Mouse (Mus musculus) lung, postnatal 10 days (tissue): Measurements from ENCODE around the gene Srd5a1.
"Not testable (repeated sequence)": the region's sequence is repeated elsewhere in the genome, so short reads cannot be mapped to it uniquely, and the experiment has no call there.

ENCODE experiments used
- DNase-seq: peaks from one replicate; pipeline ENCODE4 v3.0.0; 2021

The Srd5a1 gene

DNA sequence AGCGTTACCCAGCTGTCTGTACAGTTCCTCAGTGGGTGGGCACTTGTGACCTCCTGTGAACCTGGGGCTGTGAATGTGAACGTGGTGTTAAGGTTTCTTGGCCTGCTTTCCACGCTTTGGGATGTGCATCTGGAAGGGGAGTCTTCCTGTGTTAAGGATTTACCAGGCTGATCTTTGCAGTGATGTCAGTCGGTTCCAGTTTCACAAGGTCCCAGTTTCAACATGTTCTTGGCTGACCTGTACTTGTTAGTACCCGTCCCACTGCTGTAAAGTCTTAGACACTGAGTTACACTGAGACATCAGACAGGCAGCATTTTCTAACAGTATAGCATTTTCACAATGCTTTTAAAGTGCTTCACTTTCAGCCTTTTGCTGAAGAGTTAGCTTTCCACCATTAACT is 12.6 kb upstream of the Srd5a1 start:
- DNase-seq = peak; percentile 27

DNA sequence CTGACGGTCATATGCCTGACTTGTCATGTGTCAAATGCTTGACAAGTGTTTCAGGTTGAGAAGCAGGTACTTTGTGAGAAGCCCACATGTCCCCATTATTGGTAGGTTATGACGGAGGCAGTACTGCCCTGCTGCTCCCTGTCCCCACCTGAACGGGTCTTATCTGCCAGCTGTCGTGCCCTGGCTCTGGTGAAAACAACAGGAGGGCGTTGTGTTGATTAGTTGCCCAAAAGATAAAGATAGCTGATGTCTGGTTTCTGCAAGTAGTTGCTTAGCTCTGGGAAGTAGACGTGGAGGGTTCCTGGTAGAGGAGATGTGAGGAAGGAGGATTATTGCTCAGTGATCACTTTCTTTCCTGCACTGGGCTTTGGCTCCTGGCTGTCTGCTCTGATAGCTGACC is 5.5 kb upstream of the Srd5a1 start:
- no peak for DNase-seq

DNA sequence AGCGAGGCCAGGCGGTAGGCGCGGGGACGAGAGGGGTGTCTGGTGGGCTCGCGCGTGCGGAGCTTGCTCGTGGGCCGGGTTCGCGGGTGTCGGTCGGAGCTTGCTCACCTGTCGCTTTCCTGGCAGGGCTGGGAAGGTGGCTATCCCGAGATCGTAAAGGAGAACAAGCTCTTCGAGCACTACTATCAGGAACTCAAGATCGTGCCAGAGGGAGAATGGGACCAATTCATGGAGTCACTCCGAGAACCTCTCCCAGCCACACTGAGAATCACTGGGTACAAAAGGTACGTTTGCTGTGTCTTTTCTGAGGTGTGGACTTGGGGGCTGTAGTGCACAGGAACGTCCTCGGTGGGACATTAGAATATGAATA is 918 bp upstream of the Srd5a1 start:
- DNase-seq = no peak

DNA sequence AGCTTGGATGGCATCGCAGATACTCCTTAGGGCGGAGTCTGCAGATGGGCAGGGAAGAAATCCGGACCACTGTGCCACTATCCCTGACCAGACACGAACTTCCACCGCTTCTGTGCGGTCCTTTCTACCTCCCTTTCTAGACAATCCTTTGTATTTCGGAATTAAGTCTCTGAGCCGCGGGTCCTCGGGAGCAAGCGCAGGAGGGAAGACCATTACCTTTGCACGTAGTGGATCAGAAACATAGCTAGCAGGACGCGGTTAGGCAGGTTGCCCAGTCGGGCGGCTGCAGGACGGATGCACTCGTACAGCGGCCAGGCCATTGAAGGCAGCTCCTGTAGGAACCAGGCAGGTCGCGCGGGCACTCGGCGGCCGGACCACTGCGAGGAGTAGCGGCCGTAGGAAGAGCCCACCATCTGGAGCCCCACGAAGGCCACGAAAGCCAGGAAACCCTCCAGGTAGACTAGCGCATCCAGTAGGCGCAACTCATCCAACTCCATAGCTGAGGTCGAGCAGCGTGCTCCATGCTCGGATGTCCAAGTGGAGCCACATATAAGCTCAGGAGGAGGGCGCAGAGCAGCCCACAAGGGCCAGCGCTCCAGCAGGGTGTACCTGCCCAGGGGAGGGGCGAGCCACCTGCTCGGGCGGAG is 368 bp downstream of the Srd5a1 start:
- DNase-seq = peak; percentile 41

DNA sequence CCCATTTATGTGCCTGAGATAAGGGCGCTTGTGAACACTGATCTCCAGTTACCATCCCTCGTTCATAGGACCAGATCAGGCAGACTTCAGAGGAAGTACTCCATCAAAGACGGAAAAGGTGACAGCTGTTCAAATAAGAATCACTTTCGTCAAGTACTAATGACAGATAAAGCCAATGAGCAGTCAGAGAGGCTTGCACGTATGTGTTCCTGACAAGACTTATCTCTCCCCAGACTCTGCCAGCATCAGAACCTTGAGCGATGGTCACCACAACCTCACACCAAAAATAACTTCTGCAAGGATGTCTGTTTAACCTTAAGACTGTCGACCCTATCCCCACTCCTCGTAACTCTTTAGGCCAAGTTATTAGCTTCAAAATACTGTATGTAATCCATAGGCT is 2.5 kb downstream of the Srd5a1 start:
- DNase-seq = no peak

DNA sequence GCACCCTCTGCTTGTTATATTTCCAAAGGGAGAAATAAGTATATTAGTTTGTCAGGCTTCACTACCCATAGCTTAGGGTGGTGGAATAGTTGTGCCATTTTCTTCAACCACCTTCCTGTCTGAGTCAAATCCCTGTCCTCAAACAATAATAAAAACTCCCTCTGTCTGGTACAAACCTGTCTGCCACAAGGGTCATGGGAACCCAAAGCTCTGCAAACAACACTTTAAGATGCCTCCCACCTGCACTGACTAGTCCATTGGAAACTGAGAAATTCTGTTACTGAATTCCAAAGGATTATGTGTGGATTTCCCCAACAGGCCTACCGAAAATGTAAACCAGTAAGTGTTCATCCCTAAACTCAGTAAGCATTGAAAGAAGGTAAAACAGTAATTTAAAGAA is 6.6 kb downstream of the Srd5a1 start:
- DNase-seq = no peak

DNA sequence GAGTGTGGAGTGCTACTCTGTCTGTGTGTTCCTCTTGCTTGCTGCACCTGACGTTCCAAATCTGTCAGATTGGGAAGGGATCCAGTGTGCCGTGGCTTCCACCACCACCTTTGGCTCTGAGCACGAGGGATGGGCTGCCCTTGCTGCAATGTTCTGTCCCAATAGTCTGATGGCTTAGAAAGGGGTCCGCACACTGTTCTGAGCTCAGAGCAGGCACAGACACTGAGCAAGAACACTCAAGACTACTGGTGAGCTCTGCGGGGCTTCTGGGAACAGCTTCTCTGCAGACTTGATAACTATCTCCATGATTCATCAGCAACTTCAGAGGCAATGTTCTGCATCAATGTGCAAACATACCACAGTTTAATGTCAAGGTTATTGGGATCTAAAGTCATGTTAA is 9.9 kb downstream of the Srd5a1 start:
- DNase-seq = no peak

DNA sequence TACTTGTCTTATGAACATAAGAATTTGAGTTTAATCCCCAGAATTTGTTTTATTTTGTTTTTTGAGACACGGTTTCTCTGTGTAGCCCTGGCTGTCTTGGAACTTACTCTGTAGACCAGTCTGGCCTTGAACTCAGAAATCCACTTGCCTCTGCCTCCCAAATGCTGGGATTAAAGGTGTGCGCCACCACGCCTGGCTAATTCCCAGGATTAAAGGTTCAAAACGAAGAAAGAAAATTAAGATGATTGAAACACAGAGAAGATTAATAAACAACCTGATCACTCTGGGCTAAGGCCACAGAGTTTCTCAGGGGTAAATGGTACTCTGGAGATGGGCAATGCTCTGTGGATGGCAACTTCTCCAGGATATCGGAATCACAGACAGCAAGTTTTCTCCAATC is 10.4 kb downstream of the Srd5a1 start:
- DNase-seq = not testable (repeated sequence)

DNA sequence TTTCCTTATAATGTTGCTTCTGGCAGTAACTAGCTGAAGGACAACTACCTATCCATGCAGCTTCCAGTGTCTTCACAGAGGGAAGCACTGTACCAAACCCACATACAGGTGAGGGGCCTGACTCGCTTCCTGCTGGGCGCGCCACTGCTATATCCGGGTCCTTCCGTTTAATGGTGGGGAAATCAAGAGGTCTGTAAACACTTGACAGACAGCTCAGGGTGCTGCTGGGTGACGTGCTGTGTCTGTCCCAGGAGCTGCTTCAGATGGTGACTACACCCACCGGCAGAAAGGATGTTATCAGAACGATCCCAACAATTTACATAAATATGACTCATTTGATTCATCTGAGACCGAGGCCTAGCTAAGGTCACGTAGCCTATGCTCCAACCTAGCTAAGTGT is 12.4 kb downstream of the Srd5a1 start:
- no peak for DNase-seq

DNA sequence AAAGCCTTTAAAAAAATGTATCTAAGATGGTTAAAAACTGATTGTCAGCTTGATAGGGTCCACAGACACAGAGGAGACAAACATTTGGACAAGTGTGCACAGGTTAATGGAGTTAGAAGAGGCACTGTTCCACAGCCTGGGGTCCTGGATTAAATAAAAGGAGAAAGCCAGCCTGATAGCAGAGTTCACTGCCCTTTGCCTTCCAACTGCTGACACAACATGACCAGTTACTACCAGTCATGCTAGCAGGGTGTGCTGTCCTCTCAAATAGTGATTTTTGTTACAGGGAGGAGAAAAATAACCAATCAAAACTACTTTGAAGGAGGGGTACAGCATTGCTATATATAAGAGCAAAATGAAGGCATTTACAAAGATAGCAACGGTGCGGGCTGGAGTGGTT is 14.7 kb downstream of the Srd5a1 start:
- no peak for DNase-seq

DNA sequence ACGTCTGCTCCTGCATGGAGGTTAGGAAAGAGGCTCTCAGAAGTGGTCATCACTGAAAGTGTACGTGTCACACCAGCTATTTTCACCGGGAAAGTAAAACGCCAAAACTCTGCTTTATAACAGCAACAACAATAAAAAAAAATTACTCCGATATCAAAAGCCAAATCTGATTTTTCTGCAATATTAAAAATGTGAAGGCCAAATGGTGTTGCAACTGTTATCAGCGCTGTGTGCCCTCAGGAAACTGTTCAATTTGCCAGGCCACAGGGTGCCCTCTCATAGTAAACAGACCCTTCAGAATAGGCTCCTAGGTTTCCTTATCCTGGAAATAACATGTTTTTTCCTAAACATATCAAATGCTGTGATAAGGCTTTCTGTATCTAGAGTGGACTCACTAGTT is 15.3 kb downstream of the Srd5a1 start:
- DNase-seq = no peak

DNA sequence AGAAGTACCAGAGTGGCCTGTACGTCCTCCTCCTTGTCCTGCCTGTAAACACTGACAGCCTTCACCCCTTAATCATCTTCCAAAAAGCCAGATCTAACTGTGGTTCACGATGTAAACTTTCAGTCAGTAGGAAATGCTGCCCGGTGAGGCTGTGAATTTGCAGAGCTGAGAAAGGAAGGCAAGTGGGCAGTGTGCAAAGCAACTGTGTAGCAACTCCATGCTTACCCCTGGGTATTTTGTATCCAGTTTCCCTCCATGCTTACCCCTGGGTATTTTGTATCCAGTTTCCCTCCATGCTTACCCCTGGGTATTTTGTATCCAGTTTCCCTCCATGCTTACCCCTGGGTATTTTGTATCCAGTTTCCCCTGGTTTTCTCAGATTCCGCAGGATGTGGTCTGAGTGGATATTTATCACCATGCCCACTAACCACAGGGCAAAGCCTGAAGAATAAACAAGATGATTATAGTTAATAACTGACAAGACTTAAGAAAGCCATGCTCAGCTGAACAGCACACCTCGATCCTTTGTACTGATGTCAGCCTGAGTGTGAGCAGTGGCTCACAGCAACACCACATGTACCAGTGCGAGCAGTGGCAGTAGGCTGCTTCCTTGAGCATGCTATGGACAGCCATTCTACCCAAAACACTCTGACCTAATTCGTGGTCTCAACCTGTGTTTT is 16.5 kb downstream of the Srd5a1 start:
- no peak for DNase-seq

DNA sequence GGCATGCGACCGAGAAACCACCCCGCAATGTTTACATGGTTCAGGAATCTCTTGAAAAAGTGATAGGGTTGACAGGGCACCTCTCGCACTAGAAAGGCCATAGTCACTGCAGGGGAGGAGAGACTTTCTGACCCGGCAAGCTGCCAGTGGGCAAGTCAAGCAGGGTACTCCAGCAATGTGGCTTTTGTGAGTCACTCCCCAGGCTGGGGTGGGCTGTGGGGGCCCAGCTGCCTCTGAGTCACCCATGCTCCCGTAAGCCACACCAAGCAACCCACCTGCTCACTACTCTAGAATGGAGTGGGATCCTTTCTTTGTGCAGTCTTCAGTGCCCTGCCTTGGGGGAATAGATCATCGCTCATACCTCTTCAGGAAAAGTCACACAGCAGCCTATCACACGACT is 17.8 kb downstream of the Srd5a1 start:
- no peak for DNase-seq

DNA sequence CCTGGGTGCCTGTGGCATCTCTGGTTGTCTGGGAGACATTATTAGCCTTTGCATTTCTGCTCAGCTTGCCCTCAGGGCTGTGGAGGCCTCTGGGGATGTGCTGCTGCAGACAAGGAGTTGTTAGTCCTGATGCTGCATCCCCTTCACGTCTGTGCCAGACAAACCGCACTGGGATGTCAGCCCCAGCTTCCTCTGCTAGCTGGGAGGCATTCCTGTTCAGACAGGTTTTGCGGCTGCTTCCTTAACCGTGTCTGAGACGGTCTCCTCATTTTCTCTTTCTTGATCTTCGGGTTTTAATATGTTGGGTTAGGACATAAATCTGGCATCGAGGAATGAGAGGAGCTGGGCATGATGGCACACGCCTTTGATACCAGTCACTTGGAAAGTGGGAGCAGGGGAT is 19.0 kb downstream of the Srd5a1 start:
- no peak for DNase-seq

DNA sequence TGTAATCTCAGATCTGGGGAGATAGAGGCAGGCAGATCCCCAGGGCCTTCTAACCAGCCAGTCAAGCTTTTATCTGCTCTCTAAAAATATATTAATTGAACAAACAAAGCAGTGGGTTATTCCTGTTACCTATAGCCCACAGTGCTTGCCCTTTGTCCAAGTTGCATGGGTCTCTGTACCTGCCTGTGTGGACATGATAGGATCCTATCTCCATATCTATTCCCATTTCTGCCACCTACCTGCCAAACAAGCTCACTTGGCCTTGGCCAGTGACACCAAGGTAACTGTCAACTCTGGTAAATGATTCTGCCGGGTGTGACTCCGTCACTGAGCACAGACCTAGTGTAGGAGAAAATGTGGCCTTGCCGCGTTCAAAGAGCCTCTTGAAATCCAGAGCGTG is 19.9 kb downstream of the Srd5a1 start:
- no peak for DNase-seq

DNA sequence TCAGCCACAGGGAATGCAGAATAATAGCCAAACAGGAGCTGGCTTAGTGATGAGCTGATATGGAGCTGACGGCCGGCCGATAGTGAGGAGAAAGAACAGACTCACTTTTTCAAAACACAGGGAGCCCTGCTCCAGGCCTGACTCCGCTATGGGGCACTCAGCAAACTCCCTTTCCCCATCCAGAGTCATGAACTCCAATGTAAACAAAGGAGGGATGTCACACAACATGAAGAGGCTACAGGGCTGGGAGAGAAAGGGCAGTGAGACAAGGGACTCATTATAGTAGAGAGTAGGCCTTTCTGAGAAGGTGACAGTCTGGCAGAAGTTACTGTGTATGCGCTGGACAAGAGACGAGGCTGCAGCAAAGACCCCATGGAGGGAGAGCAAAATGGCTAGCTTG is 23.0 kb downstream of the Srd5a1 start:
- DNase-seq = no peak

DNA sequence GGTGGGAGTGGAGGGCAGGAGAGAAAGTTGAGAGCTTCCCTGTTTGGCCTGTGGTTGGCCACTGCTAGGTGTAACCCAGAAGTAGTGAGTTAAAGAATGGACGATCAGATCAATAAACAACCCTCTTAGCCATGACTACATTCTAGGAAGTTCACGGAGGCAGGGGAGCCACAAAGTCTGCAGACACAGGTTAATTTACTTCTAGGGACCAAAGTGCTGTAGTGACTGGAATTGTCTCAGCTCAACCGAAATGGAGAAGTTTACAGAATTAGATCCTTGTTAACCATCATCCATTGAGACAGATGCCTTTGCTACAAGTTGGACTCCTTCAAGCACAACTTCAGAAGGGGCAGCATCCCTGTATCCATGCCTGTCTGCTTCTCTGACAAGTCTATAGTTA is 23.4 kb downstream of the Srd5a1 start:
- no peak for DNase-seq

DNA sequence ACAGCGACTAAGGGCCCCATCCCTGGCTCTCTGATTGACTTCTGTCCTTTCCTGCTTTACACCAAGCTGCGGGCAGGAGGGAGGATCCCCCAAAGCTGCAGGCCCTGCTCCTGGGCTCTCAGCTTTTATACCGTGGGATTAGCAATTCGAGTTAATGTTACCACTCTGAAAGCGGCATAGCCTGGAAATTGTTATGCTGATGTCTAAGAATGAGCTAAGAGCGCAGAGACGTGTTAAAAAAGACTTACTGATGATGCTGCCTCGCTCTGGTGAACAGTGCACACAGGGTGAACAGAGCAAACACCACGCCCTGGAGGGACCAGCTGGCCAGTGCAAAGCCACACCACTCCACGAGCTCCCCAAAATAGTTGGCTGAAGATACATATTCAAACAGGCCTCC is 24.9 kb downstream of the Srd5a1 start:
- no peak for DNase-seq

DNA sequence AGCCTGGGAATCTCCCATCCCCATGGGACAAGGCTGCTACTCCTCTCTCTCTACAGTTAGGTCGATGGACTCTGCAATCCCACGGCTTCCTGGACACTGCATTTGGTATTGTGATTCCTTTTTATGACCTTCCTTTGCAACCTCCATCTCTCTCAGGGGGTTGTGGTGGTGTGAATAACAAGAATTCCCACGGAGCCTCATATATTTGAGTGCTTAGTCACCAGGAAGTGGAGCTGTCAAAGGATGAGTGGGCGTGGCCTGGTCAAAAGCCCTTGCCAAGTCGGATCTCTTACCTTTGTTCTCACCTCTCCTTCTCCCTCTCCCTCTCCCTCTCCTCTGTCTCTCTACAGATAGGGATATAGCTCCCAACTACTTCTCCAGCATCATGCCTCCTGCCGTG is 25.4 kb downstream of the Srd5a1 start:
- no peak for DNase-seq

DNA sequence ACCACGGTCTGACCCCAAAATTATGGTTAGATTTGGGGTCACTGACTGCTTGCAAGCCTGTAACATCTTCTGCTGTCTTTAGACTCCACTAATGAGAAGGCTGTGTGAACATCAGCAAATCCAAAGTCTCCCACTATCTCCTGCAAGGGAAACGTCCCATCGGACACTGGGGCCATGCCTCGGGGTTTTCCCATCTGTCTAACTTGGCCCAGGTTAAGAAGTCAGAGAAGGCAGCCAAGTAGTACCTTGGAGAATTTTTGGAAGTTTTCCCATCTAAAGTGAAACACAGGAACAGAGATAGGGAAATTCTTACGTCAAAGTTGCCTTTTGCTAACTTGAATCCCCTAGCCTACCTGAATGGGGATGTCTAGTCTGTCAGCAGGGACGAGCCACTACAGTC is 27.7 kb downstream of the Srd5a1 start:
- no peak for DNase-seq

DNA sequence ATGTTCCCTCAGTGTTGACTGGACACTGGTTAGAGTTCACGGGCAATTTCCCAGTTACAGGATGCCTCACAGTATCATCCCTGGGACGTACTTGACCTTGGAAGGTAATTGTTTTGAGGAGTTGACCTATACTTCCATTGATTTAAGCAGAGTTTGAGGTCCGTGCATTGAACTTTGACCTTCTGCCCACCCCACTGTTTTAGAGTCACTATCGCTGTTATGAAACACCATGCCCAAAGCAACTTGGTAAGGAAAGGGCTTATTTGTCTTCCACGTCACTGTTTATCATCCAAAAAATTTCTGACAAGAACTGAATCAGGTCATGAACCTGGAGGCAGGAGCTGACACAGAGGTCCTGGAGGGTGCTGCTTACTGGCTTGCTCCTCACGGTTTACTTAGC is 28.8 kb downstream of the Srd5a1 start:
- no peak for DNase-seq

DNA sequence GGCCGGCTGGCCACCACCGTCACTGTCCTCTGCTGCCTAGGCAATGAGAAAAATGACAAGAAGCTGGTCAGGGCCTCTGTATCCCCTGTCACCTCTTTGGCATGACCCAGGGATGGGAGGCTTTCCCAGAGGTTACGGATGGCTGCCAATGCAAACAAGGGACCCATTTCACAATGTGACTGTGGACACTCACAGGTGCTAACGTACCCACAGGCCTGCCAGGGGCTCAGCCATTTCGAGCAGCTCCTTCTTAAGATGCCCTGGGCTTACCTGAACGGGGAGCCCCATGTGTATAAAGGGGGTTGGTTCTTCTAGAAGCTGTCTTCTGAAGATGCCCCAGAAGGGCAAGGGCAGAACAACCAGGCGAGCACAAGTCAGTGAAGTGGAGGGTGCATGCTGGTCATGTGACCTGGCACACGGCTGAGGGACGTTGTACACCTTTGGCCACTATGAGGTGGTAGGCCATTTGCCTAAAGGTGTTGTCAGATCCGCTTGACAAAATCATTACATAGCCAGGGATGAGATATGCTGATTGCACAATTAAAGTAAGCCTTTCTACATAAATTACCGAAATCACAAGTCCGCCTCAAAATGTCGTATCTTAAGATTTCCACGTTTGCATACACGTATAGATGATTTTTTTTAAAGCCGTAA is 33.9 kb downstream of the Srd5a1 start:
- DNase-seq = no peak

DNA sequence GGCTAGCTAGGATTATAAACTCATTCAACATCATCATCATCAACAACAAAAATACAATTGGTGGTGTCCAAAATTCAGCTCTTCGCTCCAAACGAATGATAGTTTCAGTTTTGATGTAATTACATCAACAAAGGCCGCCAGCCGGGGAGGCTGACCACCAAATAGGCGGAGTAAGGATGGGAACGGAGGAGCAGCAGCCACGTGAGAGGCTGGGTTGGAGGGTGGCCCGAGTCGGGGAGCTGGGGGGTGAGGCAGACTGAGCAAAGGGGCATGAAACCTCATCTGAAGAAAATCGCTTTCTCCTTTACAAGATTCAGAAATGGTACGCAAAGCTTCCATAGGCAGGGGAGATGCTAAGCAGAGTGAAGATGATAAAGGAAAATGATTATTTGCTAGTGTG is 34.6 kb downstream of the Srd5a1 start:
- peak; percentile 45 for DNase-seq

DNA sequence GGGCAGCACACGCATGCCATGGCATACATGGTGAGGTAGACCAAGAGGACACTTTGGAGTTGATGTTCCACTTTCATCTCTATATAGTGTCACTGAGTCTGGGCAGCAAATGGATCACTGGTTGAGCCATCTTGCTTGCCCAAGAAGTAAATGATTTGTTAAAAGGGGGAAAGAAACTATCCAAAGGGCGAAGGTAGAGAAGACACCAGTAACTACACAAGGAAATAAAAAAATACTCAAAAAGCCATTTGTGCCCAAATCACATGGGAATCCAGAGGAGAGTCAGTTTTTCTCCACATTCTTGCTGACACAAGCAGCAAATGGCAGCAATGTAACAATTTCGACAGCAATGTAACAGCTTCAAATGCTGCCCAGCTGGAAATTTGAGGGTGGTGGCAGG is 38.6 kb downstream of the Srd5a1 start:
- DNase-seq = no peak

DNA sequence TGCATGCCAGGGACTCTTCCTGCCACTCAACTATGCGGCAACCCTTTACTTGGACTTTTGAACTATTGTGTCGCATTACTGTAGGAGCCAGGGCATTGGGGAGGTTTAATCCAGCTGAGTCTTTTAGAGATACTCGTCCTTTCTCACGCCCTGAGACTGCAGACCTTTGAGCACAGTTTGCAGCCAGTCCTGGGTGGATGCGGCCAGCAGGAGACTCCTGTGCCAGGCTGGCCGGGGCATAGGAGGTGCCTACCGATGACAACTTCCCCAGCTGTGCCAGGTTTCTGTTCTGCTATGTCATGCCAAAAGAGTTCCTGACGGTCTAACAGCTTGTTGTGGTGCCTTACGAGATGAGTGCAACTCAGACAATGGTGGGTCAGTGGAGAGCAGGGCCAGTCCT is 42.0 kb downstream of the Srd5a1 start:
- DNase-seq = no peak
